Mouse (Mus musculus): ENCODE results near the gene Kcnip2. TPM values are rescaled to one million over a fixed set of nuclear protein-coding genes. Genes with fewer than 3 reads are reported as not detected.

Kcnip2 gene
- total RNA-seq, 1 experiment from 2014 or later: 0.19 TPM

- no peak for DNase-seq
These were observed 34.2 kb downstream of the Kcnip2 start for GRCm38 (mm10) chr19:45781676-45782075.

- no peak for DNase-seq
These were observed 35.4 kb downstream of the Kcnip2 start for GRCm38 (mm10) chr19:45780350-45780915.

GRCm38 (mm10) chr19:45775486-45775885 is 40.4 kb downstream of the Kcnip2 start:
- no peak for DNase-seq

- DNase-seq: no peak
These were observed 44.4 kb downstream of the Kcnip2 start for GRCm38 (mm10) chr19:45771501-45771900.

- no peak for DNase-seq
These were observed 55.1 kb downstream of the Kcnip2 start for GRCm38 (mm10) chr19:45760810-45761209.

- DNase-seq: no peak
These were observed 57.2 kb downstream of the Kcnip2 start for GRCm38 (mm10) chr19:45758671-45759070.

- DNase-seq: no peak
These were observed 62.3 kb downstream of the Kcnip2 start for GRCm38 (mm10) chr19:45753551-45753950.

GRCm38 (mm10) chr19:45751881-45752280 is 64.0 kb downstream of the Kcnip2 start:
- DNase-seq: no peak

- peak; percentile 94 for DNase-seq
These were observed 66.4 kb downstream of the Kcnip2 start, which contains the start of gene Npm3 for GRCm38 (mm10) chr19:45749243-45750043. Gene Npm3, minus strand, starts transcription at chr19:45749591.

GRCm38 (mm10) chr19:45748691-45749242 is 67.1 kb downstream of the Kcnip2 start:
- DNase-seq: peak; percentile 32

GRCm38 (mm10) chr19:45748206-45748605 is 67.7 kb downstream of the Kcnip2 start:
- DNase-seq: no peak

- peak; percentile 90 for DNase-seq
These were observed 68.6 kb downstream of the Kcnip2 start for GRCm38 (mm10) chr19:45747028-45747867.

- DNase-seq: peak; percentile 86
These were observed 69.5 kb downstream of the Kcnip2 start for GRCm38 (mm10) chr19:45746153-45747020.

GRCm38 (mm10) chr19:45745344-45746152 is 70.3 kb downstream of the Kcnip2 start:
- no peak for DNase-seq

GRCm38 (mm10) chr19:45743619-45744018 is 72.2 kb downstream of the Kcnip2 start:
- DNase-seq: no peak

GRCm38 (mm10) chr19:45742984-45743575 is 72.8 kb downstream of the Kcnip2 start:
- no peak for DNase-seq

GRCm38 (mm10) chr19:45742218-45742983 is 73.5 kb downstream of the Kcnip2 start, which contains the start of gene Fgf8:
Gene Fgf8, minus strand, starts transcription at chr19:45742915.
- peak; percentile 37 for DNase-seq
